Mouse (Mus musculus) myocyte (in vitro differentiated cells): ENCODE results near the gene Creb5.

Experiments
- CEBPB ChIP-seq: IDR thresholded peaks from 2 replicates; pipeline ENCODE4 v1.6.1; 2011; ENCODE audit warnings: mild to moderate bottlenecking, moderate library complexity; ENCODE audit not compliant: poor library complexity, insufficient read depth, severe bottlenecking
- E2F4 ChIP-seq: IDR thresholded peaks from one replicate; pipeline ENCODE4 v1.6.1; 2011; ENCODE audit warnings: mild to moderate bottlenecking, control low read depth, moderate library complexity; ENCODE audit not compliant: insufficient read depth
- MAX ChIP-seq: IDR thresholded peaks from one replicate; pipeline ENCODE4 v1.6.1; 2011; ENCODE audit warnings: low read depth, mild to moderate bottlenecking, control low read depth
- MYOD1 ChIP-seq, 3 experiments: IDR thresholded peaks; one replicate each; pipeline ENCODE4 v1.6.1; 2011; ENCODE audit warnings: control low read depth in 2 of 3, low read depth in 2 of 3, mild to moderate bottlenecking in 2 of 3, moderate library complexity in 1 of 3; ENCODE audit not compliant: insufficient read length in 2 of 3, control insufficient read depth in 1 of 3
- MYOG ChIP-seq, 3 experiments: IDR thresholded peaks; one replicate each; pipeline ENCODE4 v1.6.1; 2011; ENCODE audit warnings: control low read depth in 2 of 3, low read depth in 2 of 3, mild to moderate bottlenecking in 2 of 3; ENCODE audit not compliant: insufficient read length in 2 of 3, control insufficient read depth in 1 of 3, insufficient read depth in 1 of 3
- POLR2A ChIP-seq: IDR thresholded peaks from one replicate; pipeline ENCODE4 v1.6.1; 2011; ENCODE audit warnings: low read depth, mild to moderate bottlenecking, control low read depth, moderate library complexity; ENCODE audit not compliant: insufficient read length
- POLR2AphosphoS2 ChIP-seq: IDR thresholded peaks from one replicate; pipeline ENCODE4 v1.6.1; 2011; ENCODE audit warnings: low read depth, control low read depth; ENCODE audit not compliant: insufficient read length
- REST ChIP-seq: IDR thresholded peaks from one replicate; pipeline ENCODE4 v1.6.1; 2011; ENCODE audit warnings: mild to moderate bottlenecking, control low read depth, moderate library complexity; ENCODE audit not compliant: insufficient read depth, insufficient read length
- SRF ChIP-seq: IDR thresholded peaks from one replicate; pipeline ENCODE4 v1.6.1; 2011; ENCODE audit warnings: low read depth; ENCODE audit not compliant: control insufficient read depth, insufficient read length
- TCF12 ChIP-seq: IDR thresholded peaks from one replicate; pipeline ENCODE4 v1.6.1; 2011; ENCODE audit warnings: mild to moderate bottlenecking, control low read depth; ENCODE audit not compliant: poor library complexity, insufficient read depth, severe bottlenecking
- USF1 ChIP-seq: IDR thresholded peaks from one replicate; pipeline ENCODE4 v1.6.1; 2011; ENCODE audit warnings: low read depth, mild to moderate bottlenecking, control low read depth, moderate library complexity

GRCm38 (mm10) chr6:53513380-53513779 is 226.3 kb downstream of the Creb5 start:
- TF ChIP-seq POLR2AphosphoS2: no peak
- no peak for TF ChIP-seq MAX
- TF ChIP-seq POLR2A: no peak
- TF ChIP-seq REST: no peak
- no peak for TF ChIP-seq E2F4
- no peak for TF ChIP-seq TCF12
- TF ChIP-seq CEBPB: no peak
- no peak for TF ChIP-seq USF1
- no peak for TF ChIP-seq MYOD1 (IDR thresholded peaks at IDR 0.05; ENCODE audit: control insufficient read depth in 1 of 3, insufficient read length in 2 of 3, low read depth in 2 of 3)
- no peak for TF ChIP-seq MYOG (IDR thresholded peaks at IDR 0.05; ENCODE audit: control insufficient read depth in 1 of 3, insufficient read depth in 1 of 3, insufficient read length in 2 of 3, low read depth in 2 of 3)
- no peak for TF ChIP-seq SRF
